Mouse (Mus musculus): ENCODE measurements around the gene Mapk14.

The Mapk14 gene

DNA sequence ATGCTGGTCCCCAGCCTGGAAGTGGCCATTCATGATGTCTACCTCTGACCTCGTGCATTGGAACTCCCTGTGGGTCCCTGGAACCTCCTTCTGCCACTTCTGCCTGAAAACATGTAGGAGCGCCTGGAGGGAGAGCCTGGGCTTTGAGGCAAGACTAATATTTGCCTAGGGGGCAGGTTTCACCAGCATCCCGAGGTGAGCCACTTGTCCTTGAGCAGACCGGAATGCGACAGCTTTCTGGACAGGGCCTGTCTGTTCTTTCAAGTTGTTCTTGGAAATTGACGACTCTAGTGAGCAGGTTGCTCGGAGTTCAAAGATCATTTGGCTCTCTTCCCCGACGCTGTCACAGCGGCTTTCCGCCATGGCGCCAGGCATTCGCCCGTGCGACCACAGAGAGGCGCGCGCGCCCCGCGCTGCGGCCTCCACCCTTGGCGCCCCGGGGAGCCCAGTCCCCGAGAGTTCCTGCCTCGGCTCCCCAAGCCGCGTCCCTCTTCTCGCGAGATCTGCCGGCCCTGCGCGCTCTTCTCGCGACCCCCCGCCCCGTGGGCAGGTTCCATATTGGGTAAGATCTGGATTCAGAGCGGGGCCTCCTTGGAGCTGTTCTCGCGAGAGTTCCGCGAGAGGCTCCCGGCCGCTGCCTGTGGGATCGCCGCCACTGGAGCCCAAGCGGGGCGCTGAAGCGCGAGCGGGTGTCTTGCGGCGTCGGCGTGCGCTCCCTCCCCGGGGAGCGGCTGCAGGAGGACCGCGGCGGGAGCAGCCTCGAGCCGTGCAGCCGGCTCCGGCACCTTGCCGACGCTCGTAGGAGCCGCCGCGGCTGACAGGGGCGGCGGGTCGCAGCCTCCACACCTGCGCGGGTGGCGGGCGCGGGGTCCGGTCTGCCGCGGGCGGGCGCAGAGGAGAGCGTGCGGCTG lies at the start of gene Mapk14:
Gene Mapk14, plus strand, starts transcription at position 554 of the 911 bp plus-strand sequence.
- peak; percentile 99 to 100 for DNase-seq

DNA sequence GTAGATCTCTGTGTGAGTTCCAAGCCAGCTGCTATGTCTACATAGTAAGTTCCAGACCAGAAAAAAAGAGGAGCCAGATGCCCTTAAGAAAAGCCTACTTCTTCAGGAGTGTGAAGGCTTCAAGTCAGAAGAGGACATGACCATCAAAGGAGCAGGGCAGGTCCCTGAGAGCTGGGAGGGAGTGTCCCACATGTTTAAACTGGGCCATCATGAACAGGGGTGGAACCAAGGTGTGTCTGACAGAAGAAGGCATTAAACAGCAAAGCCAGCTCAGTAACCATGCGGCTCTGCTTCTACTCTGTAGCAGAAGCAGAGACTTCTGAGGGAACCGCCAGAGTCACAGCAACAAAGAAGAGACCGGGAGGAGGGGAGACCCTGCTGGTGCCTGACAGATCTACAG lies 47.4 kb upstream of the Mapk14 start:
- DNase-seq = no peak

DNA sequence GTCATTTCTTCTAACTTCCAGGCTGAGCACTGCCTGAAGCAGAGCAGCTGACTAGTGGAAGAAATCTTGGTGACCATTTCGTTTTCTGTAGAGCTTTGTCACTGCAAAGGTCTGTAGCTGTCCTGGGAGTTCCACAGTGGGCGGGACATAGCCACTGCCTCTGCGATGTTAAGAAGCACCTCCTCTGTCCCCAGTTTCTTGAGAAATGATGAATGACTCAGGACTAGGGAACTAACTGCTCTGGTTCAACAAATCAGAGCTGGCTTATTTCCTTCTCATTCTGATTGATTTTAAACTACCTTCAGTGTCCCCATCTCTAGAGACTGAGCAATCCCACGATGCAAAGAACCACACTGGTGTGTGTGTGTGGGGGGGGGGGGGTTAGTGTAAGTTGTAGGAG lies 47.0 kb upstream of the Mapk14 start:
- no peak for DNase-seq

DNA sequence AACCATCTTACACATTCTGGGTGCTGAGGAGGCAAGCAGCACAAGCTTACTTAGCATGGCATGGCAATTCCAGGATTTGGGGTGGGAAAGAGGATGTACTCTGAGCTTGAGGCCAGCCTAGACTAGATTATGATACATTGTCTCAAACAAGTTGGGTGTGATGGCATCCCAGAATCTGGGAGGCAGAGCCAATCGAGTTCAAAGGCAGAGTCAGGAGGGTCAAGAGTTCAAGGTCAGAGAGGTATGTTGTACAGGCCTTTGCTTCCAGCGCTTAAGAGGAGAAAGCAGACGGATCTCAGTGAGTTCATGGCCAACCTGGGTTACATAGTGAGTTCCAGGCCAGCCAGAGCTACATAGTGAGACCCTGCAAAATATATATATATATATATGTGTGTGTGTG lies 44.9 kb upstream of the Mapk14 start:
- no peak for DNase-seq

DNA sequence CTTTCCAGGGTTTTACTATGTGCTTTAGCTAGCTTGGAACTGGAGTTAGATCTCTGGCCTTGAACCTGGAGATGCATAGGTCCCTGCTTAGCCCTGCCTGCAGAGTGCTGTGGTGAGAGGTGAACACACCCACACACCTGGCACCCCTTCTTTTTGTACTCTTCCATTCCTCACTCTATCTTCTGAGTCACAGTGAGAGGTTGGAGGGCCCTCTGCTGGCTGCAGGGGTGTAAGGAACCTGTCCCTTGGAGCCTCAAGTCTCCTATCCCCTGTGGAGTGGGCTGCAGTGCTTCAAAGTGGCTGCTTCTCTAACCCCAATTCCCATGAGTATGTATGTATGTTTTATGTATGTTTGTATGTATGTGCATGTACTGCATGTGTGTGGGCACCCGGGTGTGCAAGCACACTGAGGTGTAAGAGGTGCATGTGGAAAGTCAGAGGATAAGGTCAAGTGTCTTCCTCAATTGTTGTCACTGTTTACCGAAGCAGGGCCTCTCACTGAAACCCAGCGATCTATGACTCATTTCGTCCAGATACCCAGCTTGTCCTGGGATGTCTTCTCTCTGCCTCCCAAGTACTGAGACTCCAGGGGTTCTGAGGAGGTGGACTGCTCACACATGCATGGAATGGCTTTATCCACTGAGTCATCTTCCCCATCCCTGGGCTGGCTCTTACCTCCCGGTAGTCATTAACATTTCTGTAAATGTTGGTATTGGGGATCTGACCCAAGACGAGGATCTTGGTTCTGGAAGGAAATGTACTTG lies 42.3 kb upstream of the Mapk14 start:
- peak; percentile 61 to 64 for DNase-seq

DNA sequence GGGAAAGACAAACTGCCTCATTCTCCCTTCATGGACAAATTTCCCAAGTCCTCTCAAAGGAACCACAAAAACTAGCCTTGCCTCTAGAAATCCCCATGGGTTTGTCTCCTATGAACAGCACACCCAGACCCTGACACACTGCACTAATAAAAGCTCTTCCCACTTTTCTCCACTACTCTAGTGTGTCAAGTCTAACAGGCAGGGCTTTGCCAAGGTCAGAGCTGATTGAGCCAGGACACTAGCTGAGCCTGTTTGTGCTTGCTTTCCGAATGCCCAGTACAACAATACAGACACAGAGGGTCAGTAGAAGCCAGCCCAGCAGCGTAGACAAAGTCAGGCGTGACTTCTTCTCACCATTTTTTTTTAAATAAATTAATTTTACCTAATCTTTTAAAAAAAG lies 40.9 kb upstream of the Mapk14 start:
- no peak for DNase-seq

DNA sequence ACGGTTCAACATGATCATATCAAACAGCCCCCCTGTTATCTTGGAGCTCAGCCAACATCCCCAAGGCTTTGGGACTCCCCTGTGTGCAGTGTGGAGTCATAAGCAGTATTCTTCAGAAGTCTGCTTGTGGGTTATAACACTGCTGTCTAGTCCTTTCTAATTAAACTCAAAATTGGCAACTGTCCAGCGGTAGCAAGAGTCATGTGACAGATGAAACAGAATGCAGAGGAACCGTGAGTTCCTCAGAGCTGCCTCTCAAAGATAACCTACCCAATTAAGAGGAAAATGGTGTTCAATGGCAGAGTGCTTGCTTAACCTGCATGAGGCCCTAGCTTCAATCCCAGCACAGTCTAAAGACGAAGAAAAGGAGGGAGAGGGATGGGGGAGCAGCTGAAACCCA lies 33.2 kb upstream of the Mapk14 start:
- peak in 1 of 2 experiments; percentile 25 for DNase-seq

DNA sequence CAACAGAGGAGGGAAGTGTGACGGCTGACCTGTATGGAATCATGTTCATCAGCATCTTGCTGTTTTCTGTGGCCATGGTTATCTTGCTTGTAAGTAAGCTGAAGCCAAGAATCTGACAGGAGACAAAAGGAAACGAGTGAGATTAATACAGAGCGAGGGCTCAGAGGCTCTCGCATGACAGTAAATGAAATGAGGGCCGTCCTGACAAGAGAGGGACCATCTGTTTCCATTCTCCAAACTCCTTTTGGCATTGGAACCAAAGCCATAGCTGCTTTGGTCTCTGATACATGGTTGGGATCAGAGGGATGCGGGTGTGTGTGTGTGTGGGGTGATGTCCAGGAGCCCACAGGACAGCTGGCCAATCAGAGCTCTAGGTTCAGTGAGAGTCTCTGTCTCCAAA lies 31.6 kb upstream of the Mapk14 start:
- no peak for DNase-seq

DNA sequence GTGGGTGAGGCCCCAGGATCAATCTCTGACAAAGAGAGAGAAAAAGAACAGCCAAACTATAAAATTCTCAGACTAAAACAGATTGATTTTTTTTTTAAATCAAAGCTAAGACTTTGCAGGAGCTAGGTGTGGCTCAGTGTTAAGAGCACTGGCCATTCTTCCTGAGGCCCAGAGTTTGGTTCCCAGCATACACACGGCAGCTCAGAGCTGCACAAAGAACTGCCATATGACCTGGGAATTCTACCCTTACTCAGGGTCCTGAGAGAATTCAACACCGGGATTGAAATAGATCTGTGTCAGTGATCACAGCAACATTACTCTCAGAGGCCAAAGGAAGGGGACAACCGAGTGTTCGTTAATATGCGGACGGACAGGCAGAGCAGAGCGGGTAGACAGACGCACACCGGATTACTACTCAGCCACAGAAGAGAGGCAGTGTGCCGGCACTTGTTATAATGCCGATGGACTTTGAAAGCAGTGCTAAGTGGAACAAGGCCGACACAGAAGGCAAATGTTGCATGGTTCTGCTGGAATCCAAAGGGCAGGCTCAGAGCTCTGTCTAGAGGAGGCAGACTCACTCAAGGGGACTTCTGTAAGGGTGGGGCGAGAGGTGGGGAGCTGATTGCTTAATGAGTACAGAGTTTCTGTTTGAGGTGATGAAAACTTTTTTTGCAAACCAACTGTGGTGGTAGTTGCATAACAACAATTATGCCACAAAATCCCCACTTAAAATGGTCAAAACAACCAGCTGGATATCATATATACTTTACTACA lies 8.6 kb upstream of the Mapk14 start:
- peak; percentile 66 to 90 for DNase-seq

DNA sequence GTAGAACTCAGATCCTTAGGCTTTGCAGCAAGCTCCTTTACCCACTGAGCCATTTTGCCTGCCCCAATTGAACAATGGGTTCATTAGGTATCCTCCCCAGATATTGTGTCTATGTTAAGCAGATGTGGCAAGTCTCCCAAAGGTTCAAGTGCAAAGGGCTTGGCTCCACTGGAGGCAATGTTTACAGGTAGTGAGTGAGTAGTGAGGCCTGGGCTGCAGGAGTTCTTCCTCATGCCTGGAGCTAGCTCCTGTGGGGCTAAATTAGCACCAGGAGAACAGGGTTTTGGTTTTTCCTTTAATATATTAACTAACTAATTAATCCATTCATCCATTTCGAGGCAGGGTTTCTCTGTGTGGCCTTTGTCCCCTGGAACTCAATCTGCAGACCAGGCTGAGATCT lies 7.5 kb upstream of the Mapk14 start:
- peak; percentile 59 to 87 for DNase-seq

DNA sequence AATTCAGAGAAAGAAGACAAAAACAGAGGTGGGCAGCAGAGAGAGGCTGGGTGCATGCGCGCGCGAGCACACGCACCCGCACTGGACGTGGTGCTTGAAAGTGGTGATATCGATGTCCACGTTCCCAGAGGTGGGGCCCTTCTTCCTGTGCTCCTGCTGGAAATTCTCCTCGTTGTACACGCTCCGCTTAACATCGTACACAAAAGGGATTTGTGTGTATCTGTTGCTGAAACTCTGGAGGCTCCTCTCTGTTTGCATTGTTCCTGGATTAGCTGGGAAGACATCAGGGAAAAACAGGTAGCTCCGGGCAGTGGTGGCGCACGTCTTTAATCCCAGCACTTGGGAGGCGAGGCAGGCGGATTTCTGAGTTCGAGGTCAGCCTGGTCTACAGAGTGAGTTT lies 6.5 kb upstream of the Mapk14 start:
- DNase-seq = no peak

DNA sequence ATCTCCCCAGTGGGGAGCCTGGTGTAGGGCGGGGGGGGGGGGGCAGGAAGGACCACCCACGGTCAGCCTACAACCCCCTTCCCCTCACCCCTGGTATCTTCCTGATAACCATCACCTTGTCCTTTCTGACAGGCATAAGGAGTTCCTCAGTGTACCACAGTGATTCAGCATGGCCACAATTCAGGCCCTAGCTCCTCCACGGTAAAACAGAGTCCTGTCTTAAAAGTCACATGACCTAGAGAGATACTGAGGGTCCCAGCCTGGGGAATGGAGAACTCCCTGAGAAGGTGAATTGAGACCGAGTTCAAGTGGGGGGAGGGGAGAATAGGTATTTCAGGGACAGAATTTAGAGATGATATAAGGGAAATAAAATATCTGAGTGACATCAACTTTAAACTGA lies 3.8 kb upstream of the Mapk14 start:
- DNase-seq = no peak

DNA sequence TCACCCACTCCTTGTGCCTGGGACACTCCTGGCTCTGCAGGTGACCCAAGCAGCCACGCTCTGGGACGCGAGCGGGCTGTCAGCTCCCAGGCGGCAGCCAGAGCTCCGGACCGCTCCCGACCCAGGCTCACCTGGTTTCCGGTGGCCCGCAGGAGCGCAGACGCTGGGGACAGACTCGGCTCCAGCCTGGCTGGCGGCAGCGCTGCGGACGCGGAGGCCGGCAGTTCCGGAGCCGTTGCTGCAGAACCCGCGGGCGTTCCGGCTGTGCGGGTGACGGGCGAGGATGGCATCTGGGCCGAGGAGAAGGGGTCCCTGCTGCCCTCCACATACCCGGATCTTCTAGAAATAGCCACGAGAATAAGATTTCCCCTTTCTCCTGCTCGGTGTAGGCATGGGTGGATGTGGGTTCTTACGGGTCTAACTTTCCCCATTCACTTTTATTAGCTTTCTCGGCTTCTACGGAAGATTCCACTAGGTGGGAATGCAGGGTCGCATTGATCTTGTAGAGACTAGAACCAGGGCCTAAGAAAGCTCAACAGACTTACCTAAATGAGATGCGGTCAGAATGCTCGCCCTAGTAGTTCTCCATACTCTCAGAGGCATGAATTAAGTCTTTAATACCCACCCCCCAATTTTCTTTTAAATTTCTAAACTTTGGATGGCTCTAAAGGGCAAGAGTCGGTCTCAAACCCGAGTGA lies 1.4 kb upstream of the Mapk14 start, which contains the start of gene Slc26a8:
Gene Slc26a8, minus strand, starts transcription at position 648 of the 698 bp plus-strand sequence.
- peak; percentile 43 to 76 for DNase-seq

DNA sequence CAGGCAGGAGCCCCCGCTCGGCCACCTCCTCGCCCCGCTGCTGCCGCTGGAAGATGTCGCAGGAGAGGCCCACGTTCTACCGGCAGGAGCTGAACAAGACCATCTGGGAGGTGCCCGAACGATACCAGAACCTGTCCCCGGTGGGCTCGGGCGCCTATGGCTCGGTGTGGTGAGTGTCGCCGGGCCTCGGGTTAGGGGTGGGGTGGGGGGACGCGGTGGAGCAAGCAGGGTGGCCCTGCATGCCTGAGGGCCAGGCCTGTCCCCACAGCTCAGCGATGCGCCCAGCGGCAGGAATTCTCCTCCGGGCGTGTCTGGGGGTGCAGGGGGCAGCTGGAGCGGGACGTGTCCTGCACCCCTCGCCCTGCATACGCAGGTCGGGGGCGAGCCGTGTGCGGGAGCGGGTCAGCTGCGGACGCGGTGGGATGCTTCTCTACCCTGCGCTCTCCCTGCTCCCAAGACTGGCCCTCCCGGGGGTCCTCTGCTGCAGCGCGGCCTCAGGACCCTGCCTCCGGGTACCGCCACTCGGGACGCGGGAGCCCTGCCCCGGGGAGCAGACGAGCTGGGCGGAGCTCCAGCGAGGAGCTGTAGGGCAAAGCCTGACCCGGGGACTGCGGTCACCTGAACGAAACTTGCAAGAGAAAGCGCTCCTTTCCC lies 685 bp downstream of the Mapk14 start:
- peak; percentile 74 to 87 for DNase-seq

DNA sequence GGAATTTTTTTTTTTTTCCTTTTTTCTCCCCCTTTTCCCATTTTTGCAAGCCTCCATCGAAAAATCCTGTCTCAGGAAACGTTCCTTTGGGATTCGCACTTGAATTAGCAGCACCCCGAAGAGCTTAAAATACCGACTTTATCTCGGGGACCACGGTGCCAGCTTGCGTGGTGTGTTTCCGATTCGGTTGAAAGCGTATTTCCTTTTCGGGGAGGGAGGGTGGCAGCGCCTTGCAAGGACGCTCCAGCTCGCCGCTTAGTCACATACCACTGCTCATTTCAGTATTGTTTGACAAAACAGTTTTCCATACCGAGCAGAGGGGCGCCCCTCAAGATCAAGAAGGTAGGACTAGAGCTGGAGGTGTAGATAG lies 1.2 kb downstream of the Mapk14 start:
- peak; percentile 60 to 70 for DNase-seq

DNA sequence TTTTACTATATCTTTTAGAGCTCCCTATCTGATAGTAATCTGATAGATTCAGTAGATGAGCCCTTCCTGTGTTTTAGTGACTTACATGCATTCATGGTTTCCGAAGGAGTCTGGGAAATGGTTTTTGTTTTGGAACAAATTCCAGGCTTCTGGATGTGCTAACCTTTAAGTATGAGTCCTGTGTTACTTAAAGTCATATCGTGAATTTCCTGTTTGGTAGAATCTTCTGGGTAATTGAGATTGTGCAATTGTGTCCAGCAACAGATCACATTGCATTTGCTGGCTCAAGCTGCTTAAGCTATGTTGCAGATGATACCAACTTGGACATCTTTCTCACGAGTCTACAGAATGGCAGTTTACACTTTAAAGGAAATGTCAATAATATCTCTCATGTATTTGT lies 2.0 kb downstream of the Mapk14 start:
- DNase-seq = no peak

DNA sequence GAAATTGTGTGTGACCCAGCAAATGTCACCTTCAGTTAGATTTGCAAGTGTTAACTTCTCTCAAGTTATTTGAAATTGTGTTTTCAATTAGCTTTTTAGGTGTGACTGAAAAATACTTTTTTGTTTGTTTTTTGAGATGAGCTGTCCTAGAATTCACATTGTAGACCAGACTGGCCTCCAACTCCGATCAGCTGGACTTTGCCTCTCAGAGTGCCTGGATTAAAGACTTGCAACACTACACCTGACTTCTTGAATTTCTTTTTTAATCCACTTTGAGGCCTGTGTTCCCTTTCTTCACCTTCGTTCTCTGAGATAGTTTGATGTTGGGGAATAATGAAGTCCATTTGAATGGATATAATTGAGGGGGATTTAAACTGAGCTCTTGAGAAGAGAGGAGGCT lies 2.9 kb downstream of the Mapk14 start:
- peak; percentile 27 to 55 for DNase-seq

DNA sequence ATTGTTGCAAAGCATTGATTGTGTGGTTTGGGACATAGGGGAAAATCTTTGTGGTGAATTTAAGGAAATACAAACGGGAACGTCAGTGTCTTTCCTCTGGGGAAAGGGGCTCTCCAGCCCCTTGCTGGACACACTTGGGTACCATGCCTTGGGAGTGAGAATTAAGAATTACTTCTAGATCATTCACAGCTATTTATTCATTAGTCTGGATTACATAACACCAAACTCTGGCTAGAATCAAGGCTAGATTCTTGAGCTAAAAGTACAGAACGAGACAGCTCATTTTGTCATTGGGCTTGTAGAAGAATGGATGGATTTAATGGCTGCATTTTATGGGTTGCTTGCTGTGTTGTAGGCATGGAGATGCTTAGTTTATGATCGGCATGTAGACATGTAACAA lies 3.7 kb downstream of the Mapk14 start:
- no peak for DNase-seq

DNA sequence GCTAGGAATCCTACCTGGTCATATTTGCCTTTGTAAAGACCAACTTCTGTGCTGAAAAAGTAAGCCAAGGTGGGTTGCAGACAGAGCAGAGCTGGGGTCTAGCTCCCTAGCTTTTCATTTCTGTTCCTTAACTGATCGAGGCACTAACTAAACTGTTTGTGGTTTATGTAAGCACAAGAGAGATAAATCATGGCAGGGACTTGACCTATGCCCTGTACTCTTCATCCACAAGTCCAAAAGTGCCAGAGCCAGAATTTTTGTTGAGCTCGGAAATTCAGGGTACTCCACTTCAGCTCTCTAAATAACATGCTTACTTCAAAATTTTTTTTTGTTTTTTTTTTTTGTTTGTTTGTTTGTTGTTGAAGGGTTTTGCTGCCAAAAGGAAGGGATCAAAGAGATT lies 5.5 kb downstream of the Mapk14 start:
- peak; percentile 56 to 70 for DNase-seq

DNA sequence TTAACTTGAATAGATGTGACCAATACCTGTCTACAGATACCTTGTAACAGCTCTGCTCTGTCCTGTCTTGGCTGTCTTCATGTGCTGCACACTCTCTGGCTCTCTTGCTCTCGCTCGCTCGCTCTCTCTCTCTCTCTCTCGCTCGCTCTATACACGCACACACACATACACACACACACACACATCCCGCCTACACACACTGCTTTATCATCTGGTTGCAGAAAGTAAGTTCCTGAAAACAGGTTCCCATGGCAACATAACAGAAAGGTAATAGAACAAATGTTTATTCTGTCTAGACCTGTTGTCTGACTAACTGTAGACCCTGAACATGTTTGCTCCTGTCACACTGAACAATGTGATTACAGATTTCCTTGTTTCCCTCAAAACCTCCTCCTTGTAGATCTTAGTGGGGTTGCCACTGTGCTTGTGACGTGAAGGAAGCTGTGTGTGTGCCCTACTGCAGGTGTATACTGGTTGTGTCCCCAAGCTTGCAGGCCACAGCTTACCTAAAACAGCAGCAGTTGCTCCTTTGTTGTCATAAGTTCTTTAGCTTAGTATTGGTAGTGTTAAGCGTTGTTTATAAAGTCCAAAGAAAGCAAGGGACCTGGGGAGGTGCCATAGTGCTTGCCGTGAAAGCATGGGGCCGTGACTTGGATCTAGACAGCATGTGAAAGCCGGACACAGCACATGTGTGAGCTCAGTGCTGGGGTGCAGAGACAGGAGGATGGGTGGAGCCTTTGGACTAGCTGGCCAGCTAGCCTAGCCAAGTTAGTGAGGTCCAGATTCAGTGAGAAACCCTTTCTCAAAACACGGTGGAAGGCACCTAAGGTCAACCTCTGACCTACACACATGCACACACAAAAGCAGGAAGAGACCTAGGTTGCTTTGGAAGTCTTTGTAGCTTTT lies 6.4 kb downstream of the Mapk14 start:
- DNase-seq = peak in 1 of 2 experiments; percentile 53

DNA sequence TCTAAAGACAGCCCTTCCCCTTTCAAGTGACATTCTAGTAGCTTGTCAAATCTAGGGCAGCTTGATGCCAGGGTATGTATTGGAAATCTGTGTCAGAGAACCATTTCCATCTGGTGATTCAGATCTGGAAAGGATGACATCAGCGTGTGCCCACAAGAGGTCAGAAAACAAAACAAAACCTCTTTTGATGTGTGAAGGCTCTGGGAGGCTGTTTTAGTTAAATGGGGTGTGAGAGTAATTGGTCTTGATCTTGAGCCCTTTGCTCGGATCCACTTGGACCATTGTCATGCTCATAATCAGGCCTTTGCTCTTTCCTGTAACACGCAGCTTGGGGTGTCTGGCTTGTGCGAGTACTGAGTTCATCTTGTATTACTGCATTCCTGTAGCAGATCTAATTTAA lies 7.1 kb downstream of the Mapk14 start:
- no peak for DNase-seq

All from kidney, postnatal 25 days (tissue).